Mouse (Mus musculus) subcutaneous adipose tissue, adult 2 months (tissue): ENCODE data around the gene Parpbp. TPM values are rescaled to one million over a fixed set of nuclear protein-coding genes. Genes with fewer than 3 reads are reported as not detected.

ENCODE experiments used
- polyA plus RNA-seq: library from polyadenylated mRNA; depleted of rRNA; stranded (reverse); fragments of >200 nt; gene quantifications from 2 replicates; pipeline ENCODE4 v1.2.3, GENCODE M21; 2012; ENCODE audit warnings: low replicate concordance; rRNA removed

Gene Parpbp
- 0.19 and 0.71 TPM in 2 replicates for polyA plus RNA-seq

DNA sequence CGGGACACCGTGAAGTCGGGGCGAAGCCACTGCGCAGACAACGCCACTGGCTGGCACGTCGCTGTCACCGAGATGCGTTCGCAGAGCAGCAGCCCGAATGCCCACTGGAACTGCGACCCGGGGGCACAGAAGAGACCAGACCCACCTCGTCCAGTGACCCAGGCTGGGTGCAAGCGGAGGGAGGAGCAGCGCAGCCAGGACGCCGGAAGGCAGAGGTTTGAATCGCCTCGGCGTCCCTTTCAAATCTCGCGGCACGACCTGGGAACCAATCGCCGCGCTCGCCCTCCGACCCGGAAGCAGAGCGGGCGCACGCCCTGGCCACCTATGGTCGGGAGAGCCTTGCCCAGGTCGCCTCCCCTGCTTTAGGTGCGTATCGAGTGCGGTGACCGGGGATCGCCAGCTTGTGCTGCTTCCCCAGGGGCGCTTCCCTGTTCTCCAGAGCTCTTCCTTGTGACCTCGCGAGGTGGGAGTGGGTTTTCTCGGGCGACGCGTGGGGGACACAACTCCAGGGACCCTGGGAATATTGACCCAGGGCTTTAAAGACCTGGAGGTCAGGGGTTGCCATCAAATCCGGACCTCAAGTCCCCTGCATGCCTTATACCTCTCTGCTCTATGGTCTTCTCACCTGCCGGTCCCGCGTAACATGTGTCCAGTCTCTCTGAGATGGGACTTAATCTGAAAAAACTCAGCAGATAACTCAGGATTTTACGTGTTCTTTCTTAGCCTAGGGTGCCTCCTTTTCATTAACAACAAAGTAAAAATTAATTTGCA is at the start of gene Parpbp, which contains the start of gene Nup37:
Gene Parpbp, minus strand, starts transcription at position 235 of the 771 bp plus-strand sequence.
Gene Nup37, plus strand, starts transcription at position 286 of the 771 bp plus-strand sequence.

DNA sequence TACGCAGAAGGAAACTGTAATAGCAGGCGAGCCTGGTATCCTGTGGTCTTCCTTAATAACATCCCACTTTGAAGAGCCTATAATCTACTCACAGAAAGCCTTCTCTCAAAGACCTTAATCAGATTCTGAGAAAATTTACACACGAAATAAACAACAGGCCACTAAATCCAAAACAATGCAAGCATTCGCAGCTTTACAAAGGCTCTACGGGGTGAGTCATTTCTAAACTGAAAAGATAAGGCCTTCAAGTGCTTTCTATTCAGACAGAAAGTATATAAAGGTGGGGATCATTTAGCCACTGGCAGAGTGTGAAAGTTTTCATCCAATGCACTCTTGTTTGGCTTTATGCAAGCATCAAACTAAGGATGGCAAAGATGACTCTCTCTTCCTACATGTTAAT is 56.0 kb downstream of the Parpbp start, which contains the start of gene Pmch:
Gene Pmch, plus strand, starts transcription at position 301 of the 400 bp plus-strand sequence.

Other genes starting within 250 kb of the Parpbp start
- gene Pmch, start 55.9 kb downstream of the Parpbp start, polyA plus RNA-seq = not detected in 2 replicates
- 5.2 and 7.8 TPM in 2 replicates for gene Nup37, start 51 bp upstream of the Parpbp start, polyA plus RNA-seq
- 34.1 and 35.2 TPM in 2 replicates for gene Washc3, start 54.2 kb upstream of the Parpbp start, polyA plus RNA-seq
- gene Dram1, start 232.1 kb upstream of the Parpbp start, polyA plus RNA-seq = 80.4 and 198 TPM in 2 replicates
- 26.3 and 34.0 TPM in 2 replicates for gene Gnptab, start 232.2 kb upstream of the Parpbp start, polyA plus RNA-seq